Mouse (Mus musculus) monocyte, adult 59 days (primary cell): Measurements from ENCODE around the gene Gm20870. TPM values are rescaled to one million over a fixed set of nuclear protein-coding genes. Genes with fewer than 3 reads are reported as not detected.

Experiments used
- total RNA-seq, 2 experiments: library from RNA; stranded (reverse); gene quantifications; one replicate each; pipeline ENCODE4 v1.2.4; 2023

Gene Gm20870
- total RNA-seq: not detected

GRCm38 (mm10) chrY:71691743-71692142, at the start of gene Gm20870:
TSS of gene Gm20870 (plus strand) at chrY:71692043.

Other genes starting within 250 kb of the Gm20870 start
- not detected for gene Gm20869, start 222.6 kb upstream of the Gm20870 start, total RNA-seq